Mouse (Mus musculus) CH12.LX (cell line): ENCODE measurements around the gene Jtb. TPM values are rescaled to one million over a fixed set of nuclear protein-coding genes. Genes with fewer than 3 reads are reported as not detected.
A peak's percentile ranks its signal among the peaks of the same experiment; 100 is the strongest.

Experiments
- DNase-seq: peaks from one replicate; pipeline ENCODE4 v3.0.0-alpha.2; 2013; ENCODE audit errors: extremely low read depth
- H3K27ac ChIP-seq: 2 replicates; pipeline ENCODE4 v1.5.1; 2012; ENCODE audit warnings: low read depth, mild to moderate bottlenecking, control low read depth, moderate library complexity; ENCODE audit not compliant: insufficient read depth
- H3K27me3 ChIP-seq: replicated peaks from 2 replicates; pipeline ENCODE3; 2012; ENCODE audit warnings: inconsistent platforms
- H3K36me3 ChIP-seq, 2 experiments: replicated peaks in 1 of 2; 2 replicates each; pipeline versions ENCODE3 to v1.6.1; 2012; ENCODE audit warnings: inconsistent platforms in 1 of 2, low read length in 1 of 2, mild to moderate bottlenecking in 1 of 2, mixed read lengths in 1 of 2, moderate library complexity in 1 of 2; ENCODE audit not compliant: control insufficient read depth in 1 of 2, insufficient read depth in 1 of 2
- H3K4me1 ChIP-seq, 2 experiments: 2 replicates each; pipeline ENCODE4 v1.6.1; 2012; ENCODE audit warnings: inconsistent platforms in 1 of 2, moderate library complexity in 1 of 2; ENCODE audit not compliant: insufficient read depth in 2 of 2, control insufficient read depth in 1 of 2
- H3K4me2 ChIP-seq: 2 replicates; pipeline ENCODE4 v1.6.1; 2012; ENCODE audit warnings: low read depth, mild to moderate bottlenecking, control low read depth; ENCODE audit not compliant: poor library complexity, insufficient read depth, severe bottlenecking
- H3K4me3 ChIP-seq, 3 experiments: fragments of 150-350 bp in 1 of 3; sonication (generic) in 1 of 3; replicated peaks in 1 of 3; 2 replicates each; pipeline versions ENCODE3 to v1.5.1; 2011 to 2012; ENCODE audit warnings: low read depth in 2 of 3, low read length in 2 of 3, mild to moderate bottlenecking in 2 of 3, moderate library complexity in 2 of 3, control low read depth in 1 of 3, improper control_type of control experiment in 1 of 3, inconsistent platforms in 1 of 3, mixed read lengths in 1 of 3; ENCODE audit not compliant: poor library complexity in 1 of 3
- H3K79me2 ChIP-seq: replicated peaks from 2 replicates; pipeline ENCODE4 v1.6.1; 2012; ENCODE audit warnings: mild to moderate bottlenecking, moderate library complexity; ENCODE audit not compliant: control insufficient read depth, poor library complexity, insufficient read depth, severe bottlenecking; ENCODE audit errors: extremely low read depth
- H3K9ac ChIP-seq: 2 replicates; pipeline ENCODE4 v1.6.1; 2012; ENCODE audit warnings: low read depth, mild to moderate bottlenecking, control low read depth, moderate library complexity; ENCODE audit not compliant: insufficient read depth
- H3K9me3 ChIP-seq: replicated peaks from 2 replicates; pipeline ENCODE3; 2012; ENCODE audit warnings: low read length, inconsistent platforms, mixed read lengths
- BHLHE40 ChIP-seq: IDR thresholded peaks from 2 replicates; pipeline ENCODE4 v1.6.1; 2011; ENCODE audit warnings: mild to moderate bottlenecking, low read depth, low read length, improper control_type of control experiment
- CHD1 ChIP-seq: IDR thresholded peaks from 2 replicates; pipeline ENCODE4 v1.6.1; 2012; ENCODE audit warnings: low read depth, low read length, improper control_type of control experiment, inconsistent platforms
- CHD2 ChIP-seq: IDR thresholded peaks from 2 replicates; pipeline ENCODE4 v1.6.1; 2011; ENCODE audit warnings: low read length, improper control_type of control experiment
- E2F4 ChIP-seq: IDR thresholded peaks from 2 replicates; pipeline ENCODE4 v1.6.1; 2011; ENCODE audit warnings: low read depth, low read length, improper control_type of control experiment; ENCODE audit not compliant: insufficient replicate concordance
- ELF1 ChIP-seq: IDR thresholded peaks from 2 replicates; pipeline ENCODE4 v1.6.1; 2014; ENCODE audit warnings: low read depth, mild to moderate bottlenecking, inconsistent platforms, low read length, improper control_type of control experiment
- EP300 ChIP-seq: IDR thresholded peaks from 2 replicates; pipeline ENCODE4 v1.6.1; 2011; ENCODE audit warnings: low read length, improper control_type of control experiment
- ETS1 ChIP-seq: conservative IDR thresholded peaks from 2 replicates; pipeline ENCODE4 v1.6.1; 2012; ENCODE audit warnings: low read depth, mild to moderate bottlenecking, inconsistent platforms, low read length, improper control_type of control experiment, moderate library complexity
- GABPA ChIP-seq: IDR thresholded peaks from 2 replicates; pipeline ENCODE4 v1.6.1; 2012; ENCODE audit warnings: low read depth, low read length, improper control_type of control experiment, inconsistent platforms; ENCODE audit not compliant: insufficient replicate concordance
- HCFC1 ChIP-seq: IDR thresholded peaks from 2 replicates; pipeline ENCODE4 v1.6.1; 2012; ENCODE audit warnings: low read depth, mild to moderate bottlenecking, inconsistent platforms, low read length, improper control_type of control experiment
- IRF4 ChIP-seq: IDR thresholded peaks from 2 replicates; pipeline ENCODE4 v1.6.1; 2014; ENCODE audit warnings: low read depth, mild to moderate bottlenecking, inconsistent platforms, low read length, improper control_type of control experiment
- JUN ChIP-seq: IDR thresholded peaks from 2 replicates; pipeline ENCODE4 v1.6.1; 2011; ENCODE audit warnings: low read depth, mild to moderate bottlenecking, low read length, improper control_type of control experiment, moderate library complexity; ENCODE audit not compliant: insufficient read depth
- JUND ChIP-seq: conservative IDR thresholded peaks from 2 replicates; pipeline ENCODE4 v1.6.1; 2011; ENCODE audit warnings: low read depth, low read length, improper control_type of control experiment
- KAT2A ChIP-seq: IDR thresholded peaks from 2 replicates; pipeline ENCODE4 v1.6.1; 2012; ENCODE audit warnings: low read length, improper control_type of control experiment, inconsistent platforms; ENCODE audit not compliant: insufficient replicate concordance
- MAFK ChIP-seq: IDR thresholded peaks from 2 replicates; pipeline ENCODE4 v1.6.1; 2011; ENCODE audit warnings: low read length, improper control_type of control experiment; ENCODE audit not compliant: insufficient replicate concordance
- MAX ChIP-seq: IDR thresholded peaks from 2 replicates; pipeline ENCODE4 v1.6.1; 2011; ENCODE audit warnings: low read length, improper control_type of control experiment
- MEF2A ChIP-seq: IDR thresholded peaks from 2 replicates; pipeline ENCODE4 v1.6.1; 2014; ENCODE audit warnings: low read depth, mild to moderate bottlenecking, inconsistent platforms, low read length, improper control_type of control experiment, borderline replicate concordance
- MXI1 ChIP-seq: IDR thresholded peaks from 2 replicates; pipeline ENCODE4 v1.6.1; 2011; ENCODE audit warnings: mild to moderate bottlenecking, low read depth, low read length, improper control_type of control experiment
- MYC ChIP-seq: IDR thresholded peaks from 2 replicates; pipeline ENCODE4 v1.6.1; 2011; ENCODE audit warnings: low read depth, mild to moderate bottlenecking, improper control_type of control experiment, low read length
- NELFE ChIP-seq: IDR thresholded peaks from 2 replicates; pipeline ENCODE4 v1.6.1; 2011; ENCODE audit warnings: low read depth, low read length, improper control_type of control experiment
- NRF1 ChIP-seq: IDR thresholded peaks from 2 replicates; pipeline ENCODE4 v1.6.1; 2014; ENCODE audit warnings: low read depth, mild to moderate bottlenecking, inconsistent platforms, low read length, improper control_type of control experiment, moderate library complexity
- PAX5 ChIP-seq: IDR thresholded peaks from 2 replicates; pipeline ENCODE4 v1.6.1; 2012; ENCODE audit warnings: low read length, inconsistent platforms, mixed read lengths
- POLR2A ChIP-seq: IDR thresholded peaks from 2 replicates; pipeline ENCODE4 v1.6.1; 2011; ENCODE audit warnings: low read depth, mild to moderate bottlenecking, improper control_type of control experiment, low read length
- POLR2AphosphoS2 ChIP-seq: IDR thresholded peaks from 2 replicates; pipeline ENCODE4 v1.6.1; 2011; ENCODE audit warnings: low read depth, low read length, improper control_type of control experiment
- RAD21 ChIP-seq: IDR thresholded peaks from 2 replicates; pipeline ENCODE4 v1.6.1; 2011; ENCODE audit warnings: low read depth, mild to moderate bottlenecking, low read length, improper control_type of control experiment, moderate library complexity
- SIN3A ChIP-seq: IDR thresholded peaks from 2 replicates; pipeline ENCODE4 v1.6.1; 2012; ENCODE audit warnings: low read length, improper control_type of control experiment, inconsistent platforms
- SMC3 ChIP-seq: IDR thresholded peaks from 2 replicates; pipeline ENCODE4 v1.6.1; 2011; ENCODE audit warnings: low read depth, low read length, improper control_type of control experiment
- TBP ChIP-seq: conservative IDR thresholded peaks from 2 replicates; pipeline ENCODE4 v1.6.1; 2011; ENCODE audit warnings: low read depth, low read length, improper control_type of control experiment
- TCF12 ChIP-seq: IDR thresholded peaks from 2 replicates; pipeline ENCODE4 v1.6.1; 2014; ENCODE audit warnings: low read depth, mild to moderate bottlenecking, inconsistent platforms, low read length, improper control_type of control experiment
- UBTF ChIP-seq: IDR thresholded peaks from 2 replicates; pipeline ENCODE4 v1.6.1; 2012; ENCODE audit warnings: low read depth, mild to moderate bottlenecking, inconsistent platforms, low read length, improper control_type of control experiment, moderate library complexity
- USF2 ChIP-seq: conservative IDR thresholded peaks from 2 replicates; pipeline ENCODE4 v1.6.1; 2011; ENCODE audit warnings: low read depth, low read length, improper control_type of control experiment
- ZC3H11A ChIP-seq: IDR thresholded peaks from 2 replicates; pipeline ENCODE4 v1.6.1; 2012; ENCODE audit warnings: low read depth, mild to moderate bottlenecking, inconsistent platforms, low read length, improper control_type of control experiment
- ZKSCAN1 ChIP-seq: IDR thresholded peaks from 2 replicates; pipeline ENCODE4 v1.6.1; 2012; ENCODE audit warnings: low read depth, inconsistent platforms, low read length, improper control_type of control experiment, borderline replicate concordance
- ZMIZ1 ChIP-seq: IDR thresholded peaks from 2 replicates; pipeline ENCODE4 v1.6.1; 2012; ENCODE audit warnings: low read depth, mild to moderate bottlenecking, inconsistent platforms, low read length, improper control_type of control experiment
- ZNF384 ChIP-seq: IDR thresholded peaks from 2 replicates; pipeline ENCODE4 v1.6.1; 2012; ENCODE audit warnings: low read depth, low read length, improper control_type of control experiment, inconsistent platforms
- dilution Hi-C: fragments of 300-500 bp; cut with MboI; formaldehyde crosslinking; loops from 2 replicates; pipeline ENCODE4 v1.14.3; 2020; ENCODE audit warnings: low sequenced_read_pairs; ENCODE audit not compliant: extremely low pct_unique_long_range_greater_than_20kb, extremely low pct_ligation_motif_present
- in situ Hi-C: fragments of 300-500 bp; cut with MboI; formaldehyde crosslinking; loops from 3 replicates; pipeline ENCODE4 v1.14.3; 2019; ENCODE audit warnings: low sequenced_read_pairs, low pct_ligation_motif_present, low pct_unique_long_range_greater_than_20kb, mixed read lengths
- polyA plus RNA-seq: library from polyadenylated mRNA; unstranded; fragments of >175 nt; gene quantifications from 2 replicates; pipeline ENCODE4 v1.2.1, GENCODE M21; 2012; ENCODE audit warnings: low read depth; ENCODE audit not compliant: insufficient read length
- total RNA-seq, 2 experiments: library from RNA; depleted of rRNA; stranded (reverse); fragments of 300-350 nt in 1 of 2; fragments of >200 nt in 1 of 2; gene quantifications; 2 replicates each; pipeline ENCODE4 v1.2.3; 2012 to 2014

Gene Jtb
- total and polyA plus RNA-seq, 3 experiments: 50.8 to 73.6 (median 54.2) TPM

DNA sequence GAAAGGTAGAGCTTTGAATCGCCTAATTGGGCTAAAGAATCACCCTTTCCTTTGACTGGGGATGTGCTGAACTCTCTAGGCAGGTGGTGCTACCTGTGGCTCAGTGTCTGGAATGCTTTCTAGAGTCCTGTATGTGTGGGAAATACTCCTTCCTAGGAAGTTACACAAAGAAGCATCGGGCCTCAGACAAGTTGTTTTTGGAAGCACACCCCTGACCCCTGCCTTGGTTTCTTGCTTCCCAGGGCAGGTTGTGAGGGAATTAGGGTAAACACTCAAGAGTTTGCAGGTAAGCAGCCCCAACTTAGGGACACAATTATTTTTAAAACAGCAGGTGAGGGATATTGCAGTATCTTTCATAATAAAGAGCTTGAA is 23.8 kb downstream of the Jtb start (continued):
- TF ChIP-seq KAT2A: no peak
- TF ChIP-seq CHD1: peak; percentile 21; the same call in 1 of the 2 replicates
- no peak for TF ChIP-seq PAX5
- TF ChIP-seq ZMIZ1: no peak
- TF ChIP-seq JUN: no peak
- no peak for TF ChIP-seq ZNF384
- no peak for TF ChIP-seq ETS1

DNA sequence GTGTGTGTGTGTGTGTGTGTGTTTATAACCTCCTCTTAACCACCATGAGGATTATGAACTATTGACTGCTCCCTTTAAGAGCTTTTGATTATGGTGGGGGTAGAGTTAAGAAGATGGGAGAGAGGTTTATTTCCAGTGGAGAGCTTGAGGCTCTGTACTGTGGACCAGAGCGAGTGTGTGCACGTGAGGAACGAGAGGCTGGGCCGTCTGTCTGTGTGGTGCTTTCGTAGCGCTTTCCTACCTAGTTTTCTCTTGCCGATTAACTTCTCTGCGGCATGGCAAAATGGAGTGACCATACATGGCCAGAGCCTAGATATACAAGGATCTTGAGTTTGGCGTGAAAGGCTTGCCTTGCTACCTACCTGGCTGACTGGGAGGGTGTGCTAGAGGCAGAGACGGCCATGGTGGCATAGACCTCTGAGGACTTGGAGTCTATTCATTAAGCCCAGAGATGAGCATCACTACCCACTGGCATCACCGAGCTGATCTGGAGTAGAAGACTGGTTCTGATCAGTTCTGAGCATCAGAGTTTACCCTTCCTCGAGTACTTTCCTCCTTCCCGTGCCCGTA is 24.5 kb downstream of the Jtb start:
- H3K4me1 ChIP-seq: peaks cover 9 to 49% of the 10 kb centered on the region in 2 experiments
- in situ Hi-C loops (no loop called here), dilution Hi-C loops (no loop called here)
- H3K4me3 ChIP-seq: peak overlapping the region; percentile 91 to 95 (median 93)
- H3K27me3 ChIP-seq: no peaks in the 10 kb centered on the region
- peaks cover 48 to 50% of the 10 kb centered on the region in 2 experiments for H3K36me3 ChIP-seq
- H3K4me2 ChIP-seq: peak overlapping the region; percentile 46
- DNase-seq: no peak
- H3K9me3 ChIP-seq: no peaks in the 10 kb centered on the region
- peak overlapping the region; percentile 82 for H3K27ac ChIP-seq
- H3K79me2 ChIP-seq: peaks cover 53% of the 10 kb centered on the region
- TF ChIP-seq TCF12: no peak
- TF ChIP-seq ZC3H11A: no peak
- TF ChIP-seq IRF4: no peak
- no peak for TF ChIP-seq UBTF
- peak; percentile 96 for TF ChIP-seq BHLHE40
- TF ChIP-seq ELF1: no peak
- no peak for TF ChIP-seq PAX5
- TF ChIP-seq CHD1: no peak; the same call in 1 of the 2 replicates
- TF ChIP-seq MAX: no peak
- peak; percentile 64 for TF ChIP-seq MXI1
- no peak for TF ChIP-seq NELFE
- TF ChIP-seq SMC3: no peak
- TF ChIP-seq NRF1: no peak
- TF ChIP-seq ZNF384: no peak
- no peak; the same call in 1 of the 2 replicates for TF ChIP-seq POLR2A
- TF ChIP-seq GABPA: no peak
- no peak for TF ChIP-seq EP300
- TF ChIP-seq JUND: no peak
- TF ChIP-seq ZKSCAN1: no peak
- no peak for TF ChIP-seq MAFK
- 0 out of 2 replicates have a peak, but pooled peaks have one; percentile 41 for TF ChIP-seq MYC
- TF ChIP-seq RAD21: no peak
- no peak for TF ChIP-seq MEF2A
- no peak for TF ChIP-seq POLR2AphosphoS2
- TF ChIP-seq HCFC1: no peak
- 0 out of 2 replicates have a peak, but pooled peaks have one; percentile 16 for TF ChIP-seq SIN3A
- no peak for TF ChIP-seq E2F4
- TF ChIP-seq JUN: no peak
- TF ChIP-seq TBP: no peak
- no peak for TF ChIP-seq CHD2
- TF ChIP-seq USF2: no peak
- 0 out of 2 replicates have a peak, but pooled peaks have one; percentile 51 for TF ChIP-seq ZMIZ1
- no peak for TF ChIP-seq KAT2A
- H3K9ac ChIP-seq: peak overlapping the region; percentile 85
